Mouse (Mus musculus) heart, adult 18-20 months (tissue): ENCODE measurements around the gene Abr. TPM values are rescaled to one million over a fixed set of nuclear protein-coding genes. Genes with fewer than 3 reads are reported as not detected.

Experiments
- DNase-seq, 2 experiments: peaks; one replicate each; pipeline ENCODE4 v3.0.0; 2021 to 2022; ENCODE audit warnings: mixed read lengths in 1 of 2
- total RNA-seq, 2 experiments: library from RNA; stranded (reverse); gene quantifications; 2 replicates each; pipeline ENCODE4 v1.2.3; 2021

The Abr gene
- total RNA-seq, 2 experiments from 2014 or later: 24.8 to 29.7 TPM

GRCm38 (mm10) chr11:76458730-76459129 is 163.4 kb downstream of the Abr start:
- no peak for DNase-seq

GRCm38 (mm10) chr11:76456897-76457296 is 165.2 kb downstream of the Abr start:
- no peak for DNase-seq

GRCm38 (mm10) chr11:76456233-76456632 is 165.9 kb downstream of the Abr start:
- DNase-seq: peak; percentile 78 to 94

- peak; percentile 67 to 82 for DNase-seq
Measured at GRCm38 (mm10) chr11:76454492-76454891, 167.6 kb downstream of the Abr start.

GRCm38 (mm10) chr11:76450202-76450561 is 171.9 kb downstream of the Abr start:
- DNase-seq: no peak

GRCm38 (mm10) chr11:76449520-76450201 is 172.5 kb downstream of the Abr start:
- DNase-seq: peak; percentile 64 to 71

- no peak for DNase-seq
Measured at GRCm38 (mm10) chr11:76446251-76446650, 175.9 kb downstream of the Abr start.

GRCm38 (mm10) chr11:76445459-76445858 is 176.7 kb downstream of the Abr start:
- no peak for DNase-seq

GRCm38 (mm10) chr11:76439666-76440065 is 182.4 kb downstream of the Abr start:
- no peak for DNase-seq

- peak; percentile 75 to 84 for DNase-seq
Measured at GRCm38 (mm10) chr11:76436864-76437437, 185.2 kb downstream of the Abr start.

- peak; percentile 50 to 58 for DNase-seq
Measured at GRCm38 (mm10) chr11:76436009-76436408, 186.1 kb downstream of the Abr start.

GRCm38 (mm10) chr11:76429966-76430631 is 192.0 kb downstream of the Abr start:
- DNase-seq: no peak

- no peak for DNase-seq
Measured at GRCm38 (mm10) chr11:76429556-76429955, 192.6 kb downstream of the Abr start.

- DNase-seq: no peak
Measured at GRCm38 (mm10) chr11:76429046-76429445, 193.1 kb downstream of the Abr start.

GRCm38 (mm10) chr11:76427781-76428180 is 194.3 kb downstream of the Abr start:
- peak in 1 of 2 experiments; percentile 55 for DNase-seq

- DNase-seq: no peak
Measured at GRCm38 (mm10) chr11:76425749-76426148, 196.4 kb downstream of the Abr start.

GRCm38 (mm10) chr11:76420896-76421295 is 201.2 kb downstream of the Abr start:
- DNase-seq: peak in 1 of 2 experiments; percentile 29

GRCm38 (mm10) chr11:76419179-76419578 is 202.9 kb downstream of the Abr start:
- DNase-seq: no peak

- peak in 1 of 2 experiments; percentile 50 for DNase-seq
Measured at GRCm38 (mm10) chr11:76418423-76418822, 203.7 kb downstream of the Abr start.

GRCm38 (mm10) chr11:76415985-76416384 is 206.1 kb downstream of the Abr start:
- DNase-seq: no peak

GRCm38 (mm10) chr11:76415001-76415400 is 207.1 kb downstream of the Abr start:
- no peak for DNase-seq

GRCm38 (mm10) chr11:76413202-76413601 is 208.9 kb downstream of the Abr start:
- no peak for DNase-seq

GRCm38 (mm10) chr11:76410826-76411225 is 211.3 kb downstream of the Abr start:
- DNase-seq: peak; percentile 40 to 81
